Mouse (Mus musculus): ENCODE measurements around the gene Slc29a1. TPM values are rescaled to one million over a fixed set of nuclear protein-coding genes. Genes with fewer than 3 reads are reported as not detected.
A peak's percentile ranks its signal among the peaks of the same experiment; 100 is the strongest.

The Slc29a1 gene
- polyA plus RNA-seq, 1 experiment from 2014 or later = 49.4 TPM

GRCm38 (mm10) chr17:45568990-45569389 is 30.4 kb downstream of the Slc29a1 start:
- Histone ChIP-seq H3K4me3 (ENCODE audit: low read depth, low read length) (no peak overlapping the region), H3K4me2 (replicated peaks; ENCODE audit: low read depth) (no peak overlapping the region), H3K9ac (ENCODE audit: low read length) (no peak overlapping the region), H3K4me1 (replicated peaks; ENCODE audit: control insufficient read depth, insufficient read depth) (no peaks in the 10 kb centered on the region; the same call in 1 of the 2 replicates), H3K9me3 (ENCODE audit: control insufficient read depth, low read length) (no peaks in the 10 kb centered on the region), H3K36me3 (ENCODE audit: control insufficient read depth, insufficient read depth, low read length) (peaks cover 40% of the 10 kb centered on the region), H3K27me3 (ENCODE audit: control insufficient read depth, insufficient read depth, low read length) (no peaks in the 10 kb centered on the region), H3K27ac (replicated peaks) (no peak overlapping the region)
- no peak for DNase-seq (ENCODE audit: low spot score)
- ATAC-seq (ENCODE audit: low FRiP score, low TSS enrichment) = no peak
- WGBS = 85% methylated on average over 12 of the region's 12 CpGs
- TF ChIP-seq CTCF (IDR thresholded peaks at IDR 0.05; ENCODE audit: low read depth) (no peak), EP300 (optimal IDR thresholded peaks at IDR 0.05) (no peak)

- WGBS = 35% methylated on average over 4 of the region's 4 CpGs
- DNase-seq (ENCODE audit: low spot score) (no peak), ATAC-seq (ENCODE audit: low FRiP score, low TSS enrichment) (no peak)
- Histone ChIP-seq H3K9me3 (ENCODE audit: control insufficient read depth, low read length) (no peaks in the 10 kb centered on the region), H3K27ac (replicated peaks) (no peak overlapping the region), H3K27me3 (ENCODE audit: control insufficient read depth, insufficient read depth, low read length) (no peaks in the 10 kb centered on the region), H3K4me1 (replicated peaks; ENCODE audit: control insufficient read depth, insufficient read depth) (no peaks in the 10 kb centered on the region; the same call in 1 of the 2 replicates), H3K4me3 (ENCODE audit: low read depth, low read length) (no peak overlapping the region), H3K4me2 (replicated peaks; ENCODE audit: low read depth) (no peak overlapping the region), H3K9ac (ENCODE audit: low read length) (no peak overlapping the region), H3K36me3 (ENCODE audit: control insufficient read depth, insufficient read depth, low read length) (peaks cover 40% of the 10 kb centered on the region)
- no peak for TF ChIP-seq EP300 (optimal IDR thresholded peaks at IDR 0.05)
- TF ChIP-seq CTCF (IDR thresholded peaks at IDR 0.05; ENCODE audit: low read depth) = no peak
These were observed 32.2 kb downstream of the Slc29a1 start for GRCm38 (mm10) chr17:45567162-45567601.

DNA sequence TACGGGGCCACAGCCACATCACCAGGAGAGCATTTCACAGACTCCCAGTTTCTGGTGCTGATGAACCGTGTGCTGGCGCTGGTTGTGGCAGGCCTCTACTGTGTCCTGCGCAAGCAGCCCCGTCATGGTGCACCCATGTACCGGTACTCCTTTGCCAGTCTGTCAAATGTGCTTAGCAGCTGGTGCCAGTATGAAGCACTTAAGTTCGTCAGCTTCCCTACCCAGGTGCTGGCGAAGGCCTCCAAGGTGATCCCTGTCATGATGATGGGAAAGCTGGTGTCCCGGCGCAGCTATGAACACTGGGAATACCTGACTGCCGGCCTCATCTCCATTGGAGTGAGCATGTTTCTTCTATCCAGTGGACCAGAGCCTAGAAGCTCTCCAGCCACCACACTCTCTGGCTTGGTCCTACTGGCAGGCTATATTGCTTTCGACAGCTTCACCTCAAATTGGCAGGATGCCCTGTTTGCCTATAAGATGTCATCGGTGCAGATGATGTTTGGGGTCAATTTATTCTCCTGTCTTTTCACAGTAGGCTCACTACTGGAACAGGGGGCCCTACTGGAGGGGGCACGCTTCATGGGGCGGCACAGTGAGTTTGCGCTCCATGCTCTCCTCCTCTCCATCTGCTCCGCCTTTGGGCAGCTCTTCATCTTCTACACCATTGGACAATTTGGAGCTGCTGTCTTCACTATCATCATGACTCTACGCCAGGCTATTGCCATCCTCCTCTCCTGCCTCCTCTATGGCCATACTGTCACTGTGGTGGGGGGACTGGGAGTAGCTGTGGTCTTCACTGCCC is 32.8 kb downstream of the Slc29a1 start:
- H3K36me3 ChIP-seq (ENCODE audit: control insufficient read depth, insufficient read depth, low read length) = peaks cover 40% of the 10 kb centered on the region
- 58% methylated on average over 18 of the region's 18 CpGs for WGBS

GRCm38 (mm10) chr17:45566031-45566359 is 33.4 kb downstream of the Slc29a1 start:
- no peaks in the 10 kb centered on the region for H3K9me3 ChIP-seq (ENCODE audit: control insufficient read depth, low read length)
- H3K4me1 ChIP-seq (replicated peaks; ENCODE audit: control insufficient read depth, insufficient read depth) = no peaks in the 10 kb centered on the region; the same call in 1 of the 2 replicates
- WGBS = 50% methylated on average over 1 of the region's 1 CpGs
- H3K36me3 ChIP-seq (ENCODE audit: control insufficient read depth, insufficient read depth, low read length) = peaks cover 36% of the 10 kb centered on the region
- TF ChIP-seq EP300 (optimal IDR thresholded peaks at IDR 0.05) (no peak), CTCF (IDR thresholded peaks at IDR 0.05; ENCODE audit: low read depth) (no peak)
- no peak overlapping the region for H3K4me2 ChIP-seq (replicated peaks; ENCODE audit: low read depth)
- ATAC-seq (ENCODE audit: low FRiP score, low TSS enrichment) (no peak), DNase-seq (ENCODE audit: low spot score) (no peak)
- no peak overlapping the region for H3K4me3 ChIP-seq (ENCODE audit: low read depth, low read length)
- no peak overlapping the region for H3K9ac ChIP-seq (ENCODE audit: low read length)
- H3K27ac ChIP-seq (replicated peaks) = no peak overlapping the region
- no peaks in the 10 kb centered on the region for H3K27me3 ChIP-seq (ENCODE audit: control insufficient read depth, insufficient read depth, low read length)

More for the DNA sequence above, 32.8 kb downstream of the Slc29a1 start:
- no peak overlapping the region for H3K27ac ChIP-seq (replicated peaks)
- no peak for TF ChIP-seq EP300 (optimal IDR thresholded peaks at IDR 0.05)
- no peak for TF ChIP-seq CTCF (IDR thresholded peaks at IDR 0.05; ENCODE audit: low read depth)
- DNase-seq (ENCODE audit: low spot score) (no peak), ATAC-seq (ENCODE audit: low FRiP score, low TSS enrichment) (no peak)
- H3K4me1 ChIP-seq (replicated peaks; ENCODE audit: control insufficient read depth, insufficient read depth) = no peaks in the 10 kb centered on the region; the same call in 1 of the 2 replicates
- H3K4me2 ChIP-seq (replicated peaks; ENCODE audit: low read depth) = no peak overlapping the region
- no peaks in the 10 kb centered on the region for H3K9me3 ChIP-seq (ENCODE audit: control insufficient read depth, low read length)
- no peak overlapping the region for H3K9ac ChIP-seq (ENCODE audit: low read length)
- no peak overlapping the region for H3K4me3 ChIP-seq (ENCODE audit: low read depth, low read length)
- no peaks in the 10 kb centered on the region for H3K27me3 ChIP-seq (ENCODE audit: control insufficient read depth, insufficient read depth, low read length)

GRCm38 (mm10) chr17:45565103-45565502 is 34.3 kb downstream of the Slc29a1 start:
- Histone ChIP-seq H3K4me3 (ENCODE audit: low read depth, low read length) (peak overlapping the region; percentile 82; the same call in 1 of the 2 replicates), H3K36me3 (ENCODE audit: control insufficient read depth, insufficient read depth, low read length) (peaks cover 27% of the 10 kb centered on the region), H3K4me2 (replicated peaks; ENCODE audit: low read depth) (peak overlapping the region; percentile 97), H3K4me1 (replicated peaks; ENCODE audit: control insufficient read depth, insufficient read depth) (no peaks in the 10 kb centered on the region; the same call in 1 of the 2 replicates), H3K9ac (ENCODE audit: low read length) (peak overlapping the region; percentile 90; the same call in 1 of the 2 replicates), H3K27ac (replicated peaks) (peak overlapping the region; percentile 85; the same call in 1 of the 2 replicates), H3K9me3 (ENCODE audit: control insufficient read depth, low read length) (no peaks in the 10 kb centered on the region), H3K27me3 (ENCODE audit: control insufficient read depth, insufficient read depth, low read length) (no peaks in the 10 kb centered on the region)
- DNase-seq (ENCODE audit: low spot score) = no peak
- TF ChIP-seq CTCF (IDR thresholded peaks at IDR 0.05; ENCODE audit: low read depth) (no peak), EP300 (optimal IDR thresholded peaks at IDR 0.05) (no peak)
- ATAC-seq (ENCODE audit: low FRiP score, low TSS enrichment) = no peak
- WGBS = 85% methylated on average over 11 of the region's 11 CpGs

DNA sequence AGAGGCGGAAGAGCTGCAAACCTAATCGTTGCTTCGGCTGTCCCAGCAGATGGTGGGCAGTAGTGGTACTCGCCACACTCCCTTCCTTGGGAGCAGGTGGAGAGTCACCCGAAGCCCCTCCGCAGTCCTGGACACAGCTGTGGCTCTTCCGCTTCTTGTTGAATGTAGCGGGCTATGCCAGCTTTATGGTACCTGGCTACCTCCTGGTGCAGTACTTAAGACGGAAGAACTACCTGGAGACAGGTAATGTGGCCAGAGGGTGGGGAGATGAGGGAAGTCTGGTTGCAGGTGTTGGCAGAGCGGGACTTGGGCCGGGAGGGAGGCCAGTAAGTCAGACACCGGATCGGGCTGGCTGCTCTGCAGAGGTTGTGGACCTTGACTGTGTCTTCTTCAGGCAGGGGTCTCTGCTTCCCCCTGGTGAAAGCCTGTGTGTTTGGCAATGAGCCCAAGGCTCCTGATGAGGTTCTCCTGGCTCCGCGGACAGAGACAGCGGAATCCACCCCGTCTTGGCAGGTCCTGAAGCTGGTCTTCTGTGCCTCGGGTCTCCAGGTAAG is 34.8 kb downstream of the Slc29a1 start:
- peak overlapping the region; percentile 85 for H3K27ac ChIP-seq (replicated peaks)
- no peaks in the 10 kb centered on the region for H3K9me3 ChIP-seq (ENCODE audit: control insufficient read depth, low read length)
- ATAC-seq (ENCODE audit: low FRiP score, low TSS enrichment) (no peak; the same call in none of the 2 replicates), DNase-seq (ENCODE audit: low spot score) (no peak)
- no peak for TF ChIP-seq EP300 (optimal IDR thresholded peaks at IDR 0.05)
- peaks cover 24% of the 10 kb centered on the region for H3K36me3 ChIP-seq (ENCODE audit: control insufficient read depth, insufficient read depth, low read length)
- 7% methylated on average over 18 of the region's 18 CpGs for WGBS
- peak overlapping the region; percentile 90 for H3K9ac ChIP-seq (ENCODE audit: low read length)
- H3K4me3 ChIP-seq (ENCODE audit: low read depth, low read length) = peak overlapping the region; percentile 82
- H3K4me2 ChIP-seq (replicated peaks; ENCODE audit: low read depth) = peak overlapping the region; percentile 97
- no peaks in the 10 kb centered on the region for H3K27me3 ChIP-seq (ENCODE audit: control insufficient read depth, insufficient read depth, low read length)
- no peaks in the 10 kb centered on the region; the same call in 1 of the 2 replicates for H3K4me1 ChIP-seq (replicated peaks; ENCODE audit: control insufficient read depth, insufficient read depth)

Data from stomach, postnatal 0 days (tissue).